Mouse (Mus musculus): ENCODE results near the gene Arhgap45. TPM values are rescaled to one million over a fixed set of nuclear protein-coding genes. Genes with fewer than 3 reads are reported as not detected.
A peak's percentile ranks its signal among the peaks of the same experiment; 100 is the strongest.
"Not testable (repeated sequence)": the region's sequence is repeated elsewhere in the genome, so short reads cannot be mapped to it uniquely, and the experiment has no call there.

The Arhgap45 gene
- total RNA-seq, 2 experiments from 2014 or later, result 3.3 to 4.0 TPM

DNA sequence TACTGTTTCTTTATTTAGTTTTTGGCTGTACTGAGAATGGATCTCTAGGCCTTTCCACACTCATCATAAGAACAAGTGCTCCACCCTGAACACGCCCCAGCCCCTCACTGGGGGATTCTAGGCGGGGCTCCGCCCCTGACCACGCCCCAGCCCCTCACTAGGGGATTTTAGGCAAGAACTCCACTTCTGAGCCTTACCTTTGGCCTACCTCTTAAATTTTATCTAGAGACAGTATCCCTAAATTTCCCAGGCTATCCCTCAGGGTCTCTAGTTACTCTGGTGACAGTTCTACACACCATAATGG, 8.5 kb downstream of the Arhgap45 start:
- intact Hi-C loops (cut with DNase I), result no loop called here
- DNase-seq (ENCODE audit: low spot score in 2 of 2), result no peak

DNA sequence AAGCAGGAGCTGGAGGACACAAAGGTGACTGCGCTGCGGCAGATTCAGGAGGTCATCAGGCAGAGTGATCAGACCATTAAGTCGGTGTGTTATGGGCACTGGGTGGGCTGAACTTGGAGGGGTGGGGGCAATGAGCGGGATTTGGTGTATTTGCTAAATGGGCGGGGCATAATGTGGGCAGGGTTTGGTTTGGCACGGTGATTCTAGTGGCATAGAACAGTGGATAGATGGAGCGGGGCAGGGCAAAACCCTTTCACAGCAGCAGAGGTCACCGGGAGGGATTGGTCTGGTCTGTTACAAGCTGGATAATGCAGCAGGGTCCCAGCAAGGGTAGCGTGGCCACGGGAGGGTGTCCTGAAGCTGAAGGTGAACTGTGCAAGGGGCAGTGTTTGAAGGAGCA, 9.0 kb downstream of the Arhgap45 start:
- no peak for DNase-seq (ENCODE audit: low spot score in 2 of 2)
- intact Hi-C loops (cut with DNase I), result no loop called here

DNA sequence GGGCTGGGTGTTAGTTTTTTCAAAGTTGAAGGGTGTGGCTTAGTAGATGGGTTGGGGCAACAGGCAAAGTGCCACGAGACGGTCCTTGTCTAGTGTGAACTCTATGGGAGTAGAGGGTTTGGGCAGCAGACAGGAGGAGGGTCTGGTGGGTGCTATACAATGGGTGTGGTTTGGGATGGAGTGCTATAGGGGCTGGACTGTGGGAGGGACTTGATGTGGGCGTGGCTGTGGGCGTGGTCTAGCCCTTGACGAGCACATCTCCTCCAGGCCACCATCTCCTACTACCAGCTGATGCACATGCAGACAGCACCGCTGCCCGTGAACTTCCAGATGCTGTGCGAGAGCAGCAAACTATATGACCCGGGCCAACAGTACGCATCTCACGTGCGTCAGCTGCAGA, 9.4 kb downstream of the Arhgap45 start:
- no peak for DNase-seq (ENCODE audit: low spot score in 2 of 2)
- intact Hi-C loops (cut with DNase I), result no loop called here

GRCm38 (mm10) chr10:80027681-80028520, 11.4 kb downstream of the Arhgap45 start:
- no peak for DNase-seq (ENCODE audit: low spot score in 2 of 2)

GRCm38 (mm10) chr10:80028521-80028846, 12.0 kb downstream of the Arhgap45 start:
- intact Hi-C loops (cut with DNase I), result no loop called here

More at GRCm38 (mm10) chr10:80027681-80028520, 11.4 kb downstream of the Arhgap45 start:
- intact Hi-C loops (cut with DNase I), result no loop called here

DNA sequence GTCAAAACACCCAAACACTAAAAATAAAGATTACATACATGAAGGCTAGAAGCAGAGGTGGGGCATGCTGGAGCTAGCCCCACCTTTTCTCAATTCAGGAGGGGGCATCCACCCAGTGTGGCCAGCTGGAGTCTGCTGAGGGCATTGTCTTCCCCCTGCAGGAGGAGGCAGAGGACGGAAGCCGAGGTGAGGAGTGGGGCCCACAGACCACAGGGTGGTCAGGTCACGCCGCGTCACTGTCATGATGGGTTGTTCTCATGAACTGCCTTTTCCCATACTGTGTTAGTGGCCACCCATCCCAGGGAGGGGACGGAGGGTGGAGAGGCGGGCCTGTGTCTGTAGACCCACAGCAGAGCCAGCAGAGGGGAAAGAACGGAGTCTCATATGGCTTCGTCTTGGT, 13.7 kb downstream of the Arhgap45 start:
- intact Hi-C loops (cut with DNase I), result no loop called here
- no peak for DNase-seq (ENCODE audit: low spot score in 2 of 2)

More at GRCm38 (mm10) chr10:80028521-80028846, 12.0 kb downstream of the Arhgap45 start:
- DNase-seq (ENCODE audit: low spot score in 2 of 2), result no peak

DNA sequence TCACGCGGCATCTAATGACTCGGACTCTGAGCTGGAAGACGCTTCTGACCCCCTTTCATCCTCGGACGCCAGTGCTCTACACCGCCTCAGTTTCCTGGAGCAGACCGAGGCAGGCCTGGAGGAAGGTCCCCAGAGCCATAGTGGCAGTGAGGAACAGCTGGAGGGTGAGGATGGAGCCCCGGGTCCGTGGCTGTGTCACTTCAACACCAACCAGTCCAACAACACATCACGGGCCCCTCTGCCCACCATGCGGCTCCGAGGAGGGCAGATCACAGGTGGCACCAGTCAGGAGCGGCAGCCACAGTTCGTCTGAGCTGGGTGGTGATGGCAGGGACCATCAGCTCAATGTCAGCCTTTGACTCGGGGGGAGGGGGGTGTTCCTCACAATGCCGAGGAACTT, 14.3 kb downstream of the Arhgap45 start:
- intact Hi-C loops (cut with DNase I), result no loop called here
- no peak for DNase-seq (ENCODE audit: low spot score in 2 of 2)

GRCm38 (mm10) chr10:80032799-80033480, 16.5 kb downstream of the Arhgap45 start:
- peak; percentile 47 to 51 for DNase-seq (ENCODE audit: low spot score in 2 of 2)

DNA sequence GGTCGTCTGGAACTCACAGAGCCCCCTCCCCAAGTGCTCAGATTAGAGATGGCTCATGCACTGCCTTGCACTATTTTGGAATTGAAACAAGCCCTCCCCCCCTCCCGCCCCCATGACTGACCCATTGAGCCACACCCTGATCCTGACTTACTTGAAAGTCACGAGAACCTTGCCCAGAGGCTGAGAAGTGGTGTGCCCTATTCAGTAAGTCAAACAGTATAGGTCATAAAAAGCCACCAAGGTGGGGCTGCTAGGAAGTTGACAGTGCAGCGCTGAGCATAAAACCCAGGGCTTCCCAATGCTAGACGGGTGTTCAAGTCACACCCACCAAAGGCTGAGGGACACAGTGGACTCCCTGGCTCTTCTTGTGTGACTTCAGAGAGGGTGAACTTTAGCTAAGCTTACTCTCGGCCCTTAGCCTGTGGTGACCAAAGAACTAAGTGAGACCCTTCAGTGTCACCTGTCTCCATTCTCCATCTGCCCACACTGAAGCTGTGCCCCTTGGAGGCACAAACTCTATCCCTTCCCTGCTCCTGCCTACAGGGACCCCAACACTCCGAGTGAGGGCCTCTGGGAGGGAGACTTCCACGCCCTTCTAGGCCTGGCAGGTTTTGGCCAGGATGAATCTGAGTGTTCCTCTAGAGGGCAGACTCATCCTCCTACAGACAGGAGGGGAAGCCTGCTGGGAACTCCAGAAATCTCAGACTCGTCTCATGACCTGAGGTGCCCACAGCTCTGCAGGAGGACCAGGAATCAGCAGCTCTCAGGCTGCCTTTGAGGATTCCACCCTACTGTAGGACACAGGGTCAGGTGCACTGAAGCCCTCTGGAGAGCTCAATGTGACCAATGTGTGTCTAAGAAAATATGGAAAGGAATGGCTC, 17.3 kb downstream of the Arhgap45 start:
- intact Hi-C loops (cut with DNase I), result loop anchor here (2.0 kb wide), 1 partner anchor 47 kb away; no protein-coding TSS in a partner anchor
- DNase-seq (ENCODE audit: low spot score in 2 of 2), result peak; percentile 32 to 45

More at GRCm38 (mm10) chr10:80032799-80033480, 16.5 kb downstream of the Arhgap45 start:
- intact Hi-C loops (cut with DNase I), result no loop called here

DNA sequence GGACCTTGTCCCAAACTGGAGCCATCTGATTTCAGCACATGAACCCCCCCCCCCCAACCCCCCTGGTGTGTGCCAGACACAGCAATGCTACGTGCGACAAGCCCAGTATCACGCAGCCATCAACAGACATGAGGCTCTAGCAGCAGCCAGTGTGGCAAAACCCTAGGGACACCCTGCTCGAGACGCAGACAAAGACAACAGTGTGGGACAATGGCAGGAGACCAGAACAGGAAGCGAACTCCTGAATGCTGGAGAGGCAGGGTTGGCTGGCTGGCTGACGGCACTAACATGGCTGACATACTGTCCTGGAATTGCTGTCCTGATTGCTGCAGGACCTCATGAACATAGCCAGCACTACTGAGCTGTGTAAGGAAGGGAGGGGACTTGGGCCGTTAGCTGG, 18.7 kb downstream of the Arhgap45 start:
- intact Hi-C loops (cut with DNase I), result loop anchor here (2.0 kb wide), 1 partner anchor 48 kb away; no protein-coding TSS in a partner anchor
- no peak for DNase-seq (ENCODE audit: low spot score in 2 of 2)

DNA sequence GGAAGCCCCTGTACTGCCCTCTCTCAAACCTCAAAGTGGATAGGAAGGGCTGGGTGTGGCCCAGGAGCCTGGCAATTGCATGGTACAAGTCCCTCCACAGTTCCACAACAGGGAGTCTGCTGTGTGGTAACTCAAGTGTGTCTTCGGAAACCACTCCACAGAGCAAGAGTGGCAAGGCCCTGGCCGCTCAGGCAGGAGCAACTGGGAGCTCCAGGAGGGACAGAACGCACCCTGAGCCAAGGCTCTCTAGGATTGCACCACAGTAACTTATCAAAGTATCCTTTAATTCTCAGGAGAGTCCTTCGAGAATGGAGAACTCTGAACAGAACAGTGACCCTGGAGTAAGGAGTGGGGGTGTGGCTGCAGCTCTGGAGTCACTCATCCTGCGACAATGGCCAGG, 19.2 kb downstream of the Arhgap45 start:
- intact Hi-C loops (cut with DNase I), result loop anchor here (2.0 kb wide), 1 partner anchor 49 kb away; no protein-coding TSS in a partner anchor
- no peak for DNase-seq (ENCODE audit: low spot score in 2 of 2)

- intact Hi-C loops (cut with DNase I), result no loop called here
- no peak for DNase-seq (ENCODE audit: low spot score in 2 of 2)
Measured at GRCm38 (mm10) chr10:80036832-80037231, 20.4 kb downstream of the Arhgap45 start.

DNA sequence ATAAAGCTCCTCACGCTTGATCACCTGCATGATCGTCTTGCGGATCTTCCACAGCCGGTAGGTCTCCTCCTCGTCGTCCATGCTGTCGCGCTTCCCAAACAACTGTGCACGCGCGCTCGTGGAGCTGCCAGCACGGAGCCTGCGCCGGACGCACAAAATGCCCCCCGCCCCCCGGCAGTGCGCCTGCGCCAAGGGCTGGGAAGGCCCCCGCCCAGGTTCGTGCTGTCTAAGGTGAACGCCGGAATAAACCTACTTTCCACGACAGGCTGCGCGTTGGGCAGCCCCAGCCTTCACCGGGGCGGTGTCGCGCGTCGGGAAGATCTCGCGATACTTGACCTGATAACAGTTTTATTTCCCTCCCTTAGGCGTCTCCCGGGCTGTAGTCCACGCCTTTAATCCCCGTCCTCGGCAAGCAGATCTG, 23.1 kb downstream of the Arhgap45 start, which contains the start of gene Polr2e:
TSS of gene Polr2e (minus strand) at position 237 of the 421 bp plus-strand sequence.
- peak; percentile 98 to 99 for DNase-seq (ENCODE audit: low spot score in 2 of 2)
- intact Hi-C loops (cut with DNase I), result no loop called here

DNA sequence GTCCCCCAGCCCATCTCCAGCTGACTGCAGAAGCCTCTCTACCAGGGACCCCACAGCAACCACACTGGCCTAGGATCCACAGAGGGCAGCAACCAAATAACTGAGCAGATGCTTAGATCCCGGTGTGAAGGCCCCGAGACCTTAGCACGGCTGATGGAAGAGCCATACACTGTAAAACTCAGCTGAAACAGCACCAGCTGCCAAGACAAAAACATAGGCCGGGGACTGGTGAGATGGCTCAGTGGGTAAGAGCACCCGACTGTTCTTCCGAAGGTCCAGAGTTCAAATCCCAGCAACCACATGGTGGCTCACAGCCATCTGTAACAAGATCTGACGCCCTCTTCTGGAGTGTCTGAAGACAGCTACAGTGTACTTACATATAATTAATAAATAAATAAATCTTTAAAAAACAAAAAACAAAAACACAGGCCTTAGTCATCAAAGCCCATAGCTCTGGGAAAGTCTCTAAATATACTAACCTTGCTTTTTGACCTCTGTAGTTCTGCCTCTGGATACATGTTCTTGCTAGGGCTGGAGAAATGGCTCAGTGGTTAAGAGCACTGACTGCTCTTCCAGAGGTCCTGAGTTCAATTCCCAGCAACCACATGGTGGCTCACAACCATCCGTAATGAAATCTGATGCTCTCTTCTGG, 25.1 kb downstream of the Arhgap45 start:
- DNase-seq (ENCODE audit: low spot score in 2 of 2); intact Hi-C loops (cut with DNase I): not testable (repeated sequence)

DNA sequence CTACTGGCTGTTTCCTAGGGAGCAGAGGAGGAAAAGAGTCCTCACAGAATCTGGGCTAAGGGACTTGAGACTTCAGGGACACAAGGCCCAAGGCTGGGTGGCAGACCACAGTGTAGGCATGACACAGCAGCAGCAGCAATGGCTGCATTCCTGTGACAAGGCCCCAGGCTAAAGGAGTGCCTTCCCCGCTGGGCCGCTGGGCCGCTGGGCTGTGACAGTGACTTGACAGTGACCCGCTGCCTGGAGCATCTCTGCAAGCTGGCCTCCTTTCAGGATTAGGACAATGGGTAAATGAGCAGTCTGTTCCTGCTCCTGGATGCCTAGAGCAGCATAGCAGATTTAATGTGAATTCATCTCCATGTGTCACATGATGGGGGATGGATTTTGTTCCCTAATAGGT, 27.6 kb downstream of the Arhgap45 start:
- intact Hi-C loops (cut with DNase I), result no loop called here
- DNase-seq (ENCODE audit: low spot score in 2 of 2), result no peak

- intact Hi-C loops (cut with DNase I); DNase-seq (ENCODE audit: low spot score in 2 of 2): not testable (repeated sequence)
Measured at GRCm38 (mm10) chr10:80045364-80045763, 28.9 kb downstream of the Arhgap45 start.

GRCm38 (mm10) chr10:80045766-80046165, 29.3 kb downstream of the Arhgap45 start:
- intact Hi-C loops (cut with DNase I), result no loop called here
- DNase-seq (ENCODE audit: low spot score in 2 of 2), result no peak

DNA sequence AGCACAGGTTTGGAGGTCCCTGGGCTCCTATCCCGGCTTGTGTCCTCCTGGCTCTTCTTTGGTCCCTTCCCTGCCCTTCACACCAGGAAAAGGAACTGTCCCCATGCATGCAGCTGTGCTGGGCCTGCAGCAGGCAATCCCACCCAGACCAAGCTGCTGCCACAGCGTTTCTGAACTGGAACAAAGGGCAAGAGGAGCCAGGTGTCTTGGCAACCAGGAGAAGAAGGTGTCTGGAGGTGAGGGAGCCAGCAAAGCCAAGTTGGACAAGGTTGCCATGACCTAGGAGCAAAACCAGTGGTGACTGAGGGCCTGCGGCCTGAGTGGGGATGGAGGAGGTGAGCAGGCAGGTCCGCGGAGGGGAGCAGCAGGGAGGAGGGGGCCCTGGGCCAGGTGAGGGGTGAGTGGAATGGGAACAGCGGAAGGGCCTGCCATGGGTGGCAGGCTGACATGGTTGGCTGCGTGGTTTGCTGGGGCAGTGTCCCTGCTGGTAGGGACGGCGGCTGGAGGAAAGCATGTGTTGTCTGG, 30.6 kb downstream of the Arhgap45 start, which contains the start of gene Gpx4:
TSS of gene Gpx4 (plus strand) at position 126 of the 525 bp plus-strand sequence.
- DNase-seq (ENCODE audit: low spot score in 2 of 2), result no peak
- intact Hi-C loops (cut with DNase I), result no loop called here

GRCm38 (mm10) chr10:80048396-80048795, 31.9 kb downstream of the Arhgap45 start:
- intact Hi-C loops (cut with DNase I), result no loop called here
- DNase-seq (ENCODE audit: low spot score in 2 of 2), result no peak
